Mouse (Mus musculus): ENCODE results near the gene Trim43b.
"Not testable (repeated sequence)": the region's sequence is repeated elsewhere in the genome, so short reads cannot be mapped to it uniquely, and the experiment has no call there.

Gene Trim43b

GRCm38 (mm10) chr9:89092735-89093134, at the start of gene Trim43b:
TSS of gene Trim43b (minus strand) at chr9:89092835.
- DNase-seq (ENCODE audit: low spot score) = not testable (repeated sequence)

GRCm38 (mm10) chr9:89104576-89104975, 11.9 kb upstream of the Trim43b start:
- not testable (repeated sequence) for DNase-seq (ENCODE audit: low spot score)

- DNase-seq (ENCODE audit: low spot score) = not testable (repeated sequence)
These were observed 5.9 kb downstream of the Trim43b start for GRCm38 (mm10) chr9:89086746-89087145.

- not testable (repeated sequence) for DNase-seq (ENCODE audit: low spot score)
These were observed 13.0 kb downstream of the Trim43b start for GRCm38 (mm10) chr9:89079637-89080036.

- not testable (repeated sequence) for DNase-seq (ENCODE audit: low spot score)
These were observed 16.1 kb downstream of the Trim43b start for GRCm38 (mm10) chr9:89076508-89076907.

- not testable (repeated sequence) for DNase-seq (ENCODE audit: low spot score)
These were observed 25.5 kb downstream of the Trim43b start for GRCm38 (mm10) chr9:89067143-89067501.

- DNase-seq (ENCODE audit: low spot score) = peak; percentile 15
These were observed 26.1 kb downstream of the Trim43b start for GRCm38 (mm10) chr9:89066378-89067142.

All from embryo, embryonic 10.5 days (tissue).